Mouse (Mus musculus): ENCODE data around the gene Eif3g.
A peak's percentile ranks its signal among the peaks of the same experiment; 100 is the strongest.

Eif3g gene

DNA sequence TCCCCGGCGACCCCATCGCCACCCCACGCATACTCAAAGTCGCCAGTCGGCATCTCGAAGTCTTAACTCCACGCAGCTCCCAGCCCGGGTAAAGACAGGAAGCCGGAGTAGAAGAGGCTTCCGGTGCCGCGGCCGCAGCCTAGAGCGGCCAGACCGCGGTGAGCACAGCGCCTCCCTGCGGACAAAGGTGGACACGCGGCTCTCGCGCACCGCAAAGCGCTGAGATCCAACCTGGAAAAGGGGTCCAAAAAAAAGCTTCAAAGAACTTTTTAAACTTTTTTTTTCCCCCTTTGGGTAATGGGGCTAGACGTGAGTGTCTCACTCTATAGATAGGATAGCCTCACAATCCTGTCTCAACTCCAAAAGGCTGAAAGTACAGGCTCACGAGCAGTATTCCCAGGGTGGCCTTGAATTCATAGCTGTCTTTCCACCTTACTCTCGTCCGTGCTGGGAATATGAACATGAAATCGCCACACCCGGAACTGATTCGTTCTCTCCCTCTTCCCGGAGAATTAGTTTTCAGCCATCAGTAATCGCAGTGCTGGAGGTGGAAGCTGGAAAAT lies at the start of gene Eif3g:
Eif3g (minus strand) TSS at position 113 of the 563 bp plus-strand sequence.
- peak; percentile 83 for DNase-seq (ENCODE audit: low read depth, low spot score)

DNA sequence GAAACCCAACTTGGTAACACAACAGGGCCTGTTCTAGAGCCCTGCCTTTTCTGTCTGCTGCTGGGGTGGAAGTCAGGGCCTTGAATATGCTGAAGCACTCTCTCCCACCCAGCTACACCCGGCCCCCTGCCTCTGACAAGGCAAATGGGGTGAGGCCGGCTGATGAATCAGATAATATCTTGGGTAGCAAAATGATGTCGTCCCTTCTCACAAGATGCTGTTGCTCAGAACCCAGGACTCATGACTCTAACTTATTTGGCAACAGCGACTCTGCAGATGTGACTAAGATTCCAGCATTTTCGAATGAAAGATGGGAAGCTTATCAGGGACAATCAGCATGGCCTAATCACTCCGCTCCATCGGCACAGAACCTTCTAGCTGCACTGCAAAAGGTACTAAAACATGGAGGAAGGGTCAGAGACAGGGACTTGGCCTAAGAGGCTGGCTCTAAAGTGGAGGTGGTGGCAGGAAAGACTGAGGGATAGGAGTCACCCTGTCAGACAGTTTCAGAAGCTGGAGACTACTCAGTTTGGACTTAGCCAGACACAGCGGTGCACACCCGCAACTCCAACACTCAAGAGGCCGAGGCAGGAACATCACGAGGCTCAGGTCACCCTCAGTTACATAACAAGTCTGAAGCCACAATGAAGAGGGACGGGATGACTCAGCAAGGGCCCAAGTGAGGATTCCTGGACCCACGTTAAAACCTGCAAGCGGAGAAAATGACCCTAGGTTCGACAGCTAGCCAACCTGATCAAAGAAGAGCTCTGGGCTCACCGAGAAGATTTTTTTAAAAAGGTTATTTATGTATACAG lies 47.9 kb upstream of the Eif3g start:
- no peak for DNase-seq (ENCODE audit: low read depth, low spot score)

DNA sequence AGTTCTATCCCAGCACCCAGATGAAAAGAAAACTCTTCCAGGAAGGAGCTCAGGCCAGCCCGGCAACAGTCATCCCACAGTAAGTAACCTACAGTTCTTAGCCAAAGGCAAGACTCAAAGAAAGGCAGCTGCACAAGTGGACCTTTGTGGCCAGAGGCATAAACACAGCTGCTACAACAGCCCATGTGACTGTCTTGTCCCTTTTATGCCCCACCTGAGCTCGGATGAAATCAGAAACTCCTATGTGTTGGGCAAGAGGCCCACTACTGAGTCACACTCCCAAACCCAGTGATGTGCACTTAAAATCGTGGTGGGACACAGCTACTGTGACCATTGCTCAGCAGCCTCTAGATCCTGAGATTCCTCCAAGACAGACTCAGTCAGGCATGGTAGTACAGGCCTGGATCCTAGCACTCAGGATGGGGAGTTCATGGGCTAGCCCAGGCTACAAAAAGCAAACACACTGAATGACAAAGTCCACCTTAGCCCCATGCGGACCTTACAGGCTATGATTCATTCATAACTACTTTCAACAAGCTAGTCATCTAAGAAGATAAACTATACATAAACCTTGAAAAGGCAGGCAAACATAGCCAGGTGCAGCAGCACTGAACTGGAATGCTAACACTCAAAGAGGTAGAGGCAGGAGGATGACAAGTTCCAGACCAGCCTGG lies 46.4 kb upstream of the Eif3g start:
- no peak for DNase-seq (ENCODE audit: low read depth, low spot score)

DNA sequence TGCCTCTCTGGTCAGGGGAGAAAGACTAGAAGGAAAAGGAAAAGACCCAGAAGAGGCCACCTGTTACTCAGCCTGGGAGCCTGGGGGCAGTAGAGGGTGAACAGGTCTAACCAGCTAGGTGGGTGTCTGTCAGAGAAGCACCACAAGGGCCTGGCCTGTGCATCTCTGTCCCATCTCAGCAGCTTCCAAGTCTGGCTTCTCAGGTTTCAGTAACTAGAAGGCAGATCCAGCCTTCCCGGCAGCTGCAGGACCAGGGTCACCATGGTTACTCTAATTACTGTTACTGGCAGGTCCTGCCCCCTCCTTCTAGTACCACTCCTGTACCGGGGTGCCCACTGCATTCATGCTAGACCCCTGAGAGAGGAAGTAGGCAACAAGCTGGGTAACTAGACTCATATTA lies 45.5 kb upstream of the Eif3g start:
- no peak for DNase-seq (ENCODE audit: low read depth, low spot score)

DNA sequence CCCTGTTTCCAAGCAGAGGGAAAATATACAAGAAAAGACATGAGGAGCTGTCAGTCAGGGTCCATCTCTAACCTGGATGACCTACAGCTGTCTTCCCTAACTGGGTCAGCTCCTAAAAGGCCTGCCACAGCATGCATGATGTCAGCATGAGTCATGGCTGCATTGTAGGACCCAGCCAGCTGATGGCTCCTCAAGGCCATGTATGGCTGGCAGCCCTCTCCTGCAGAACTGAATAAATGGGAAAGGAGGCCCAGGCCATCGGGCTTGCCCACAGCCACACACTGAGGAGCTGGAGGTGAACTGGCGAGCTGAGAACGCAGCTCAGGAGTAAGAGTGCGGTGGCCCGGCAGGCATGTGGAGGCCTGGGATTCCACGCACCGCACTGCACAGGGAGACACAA lies 45.0 kb upstream of the Eif3g start:
- DNase-seq (ENCODE audit: low read depth, low spot score), result no peak

GRCm38 (mm10) chr9:20923258-20923657 lies 24.8 kb upstream of the Eif3g start:
- DNase-seq (ENCODE audit: low read depth, low spot score), result no peak

DNA sequence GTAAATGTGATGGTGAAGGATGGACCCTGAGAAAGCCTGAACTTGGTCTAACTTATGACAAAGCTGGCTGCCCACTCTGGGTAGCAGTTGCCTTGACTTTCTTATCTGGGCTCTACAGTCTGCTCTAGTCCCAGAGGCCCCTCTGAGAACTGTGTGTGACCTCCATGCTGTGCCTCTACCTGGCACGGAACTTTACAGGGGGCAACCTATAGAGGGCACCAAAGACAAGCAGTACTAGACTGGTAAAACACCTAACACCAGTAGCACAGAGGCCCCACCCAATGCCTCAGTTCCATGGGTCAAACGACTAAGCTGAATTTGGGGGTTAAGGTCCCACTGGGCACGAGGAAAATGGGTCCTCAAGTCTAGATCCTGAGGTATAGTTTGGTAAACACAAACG lies 17.7 kb upstream of the Eif3g start:
- DNase-seq (ENCODE audit: low read depth, low spot score), result no peak

DNA sequence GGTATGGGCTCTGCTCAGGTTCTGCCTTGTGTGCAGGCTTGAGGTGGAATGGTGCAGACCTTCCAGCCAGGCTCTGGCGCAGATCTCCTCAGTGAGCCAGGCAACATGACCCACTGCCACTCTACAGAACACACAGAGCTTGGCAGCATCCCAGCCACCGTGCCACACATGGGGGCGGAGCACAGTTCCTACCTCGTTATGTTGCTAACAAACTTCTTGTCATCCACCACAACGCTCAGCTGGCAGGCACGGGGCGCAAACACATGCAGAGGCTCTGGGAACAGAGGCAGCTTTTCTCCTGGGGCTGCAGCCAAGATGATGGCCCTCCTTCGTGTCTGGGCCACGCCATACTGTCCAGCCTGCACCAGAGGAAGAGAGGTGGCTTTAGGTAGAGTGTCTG lies 11.5 kb upstream of the Eif3g start:
- DNase-seq (ENCODE audit: low read depth, low spot score), result peak; percentile 26

GRCm38 (mm10) chr9:20902174-20902491 lies 3.7 kb upstream of the Eif3g start:
- DNase-seq (ENCODE audit: low read depth, low spot score), result no peak

DNA sequence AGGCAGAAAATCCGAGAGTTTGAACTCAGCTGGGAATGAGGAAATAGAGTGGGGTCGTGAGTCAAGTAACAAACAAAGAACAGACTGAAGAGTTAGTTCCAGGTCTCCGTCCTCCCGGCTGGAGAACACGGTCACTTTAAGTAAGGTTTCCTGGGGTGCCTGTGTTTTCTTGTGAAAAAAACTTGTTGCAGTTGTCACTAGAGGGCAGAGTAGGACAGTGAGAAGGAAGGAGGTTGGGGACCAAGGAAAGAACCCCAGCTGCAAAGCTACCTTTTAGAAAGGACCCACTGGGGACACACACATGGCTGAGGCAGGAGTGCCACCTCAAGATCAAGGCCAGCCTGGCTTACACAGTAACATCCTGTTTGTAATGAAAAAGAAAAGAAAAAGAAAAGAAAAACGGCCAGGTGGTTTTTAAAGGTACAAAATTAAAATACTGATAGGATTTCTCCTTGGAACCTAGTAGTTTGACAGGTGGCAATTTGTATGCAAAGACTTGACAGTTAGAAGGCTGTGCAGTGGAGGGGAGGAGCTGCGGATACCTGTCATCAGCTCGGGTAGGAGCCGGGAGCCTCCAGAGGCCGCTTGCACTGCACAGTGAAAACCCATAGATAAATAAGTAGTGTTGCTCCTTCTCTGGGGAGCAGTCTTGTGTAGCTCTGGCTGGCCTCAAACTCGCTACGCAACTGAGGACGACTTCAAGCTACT lies 3.2 kb upstream of the Eif3g start:
- peak; percentile 32 for DNase-seq (ENCODE audit: low read depth, low spot score)

DNA sequence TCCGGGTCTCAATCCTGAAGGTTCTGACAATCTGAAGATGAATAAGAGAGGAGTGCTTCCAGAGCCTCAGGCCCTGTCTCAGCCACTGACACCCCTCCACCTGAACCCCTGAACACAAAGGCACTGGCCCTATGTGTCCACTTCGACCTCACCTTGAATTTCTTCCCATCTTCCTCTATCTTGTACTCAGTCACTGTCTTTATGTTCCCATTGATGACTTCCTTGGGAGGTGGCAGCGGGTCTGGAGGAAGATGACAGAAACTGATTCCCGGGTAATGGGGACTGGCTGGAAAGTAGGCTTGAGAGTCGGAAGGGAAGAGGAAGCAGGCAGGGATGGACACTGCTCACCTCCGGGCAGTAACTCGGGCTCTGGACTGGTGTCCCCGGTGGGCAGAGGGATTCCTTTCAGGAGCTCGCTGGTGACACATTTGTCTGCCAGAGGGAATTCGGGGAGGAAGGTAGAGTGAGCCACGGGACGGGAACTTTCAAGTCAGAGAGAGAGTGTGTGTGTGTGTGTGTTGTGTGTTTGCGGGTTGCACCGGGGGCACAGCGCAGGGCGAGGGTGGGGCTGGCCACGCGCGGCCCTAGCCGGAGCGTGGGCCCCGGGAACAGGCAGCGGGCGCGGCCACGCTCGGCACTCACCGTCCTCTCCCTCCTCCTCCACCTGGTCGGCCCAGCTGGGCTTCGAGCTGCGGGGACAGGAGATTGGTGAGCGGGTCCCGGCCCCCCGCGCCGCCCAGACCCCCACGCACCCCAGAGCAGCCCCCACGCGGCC lies 500 bp downstream of the Eif3g start:
- DNase-seq (ENCODE audit: low read depth, low spot score), result no peak

- DNase-seq (ENCODE audit: low read depth, low spot score), result no peak
These were observed 3.0 kb downstream of the Eif3g start for GRCm38 (mm10) chr9:20895382-20895781.

DNA sequence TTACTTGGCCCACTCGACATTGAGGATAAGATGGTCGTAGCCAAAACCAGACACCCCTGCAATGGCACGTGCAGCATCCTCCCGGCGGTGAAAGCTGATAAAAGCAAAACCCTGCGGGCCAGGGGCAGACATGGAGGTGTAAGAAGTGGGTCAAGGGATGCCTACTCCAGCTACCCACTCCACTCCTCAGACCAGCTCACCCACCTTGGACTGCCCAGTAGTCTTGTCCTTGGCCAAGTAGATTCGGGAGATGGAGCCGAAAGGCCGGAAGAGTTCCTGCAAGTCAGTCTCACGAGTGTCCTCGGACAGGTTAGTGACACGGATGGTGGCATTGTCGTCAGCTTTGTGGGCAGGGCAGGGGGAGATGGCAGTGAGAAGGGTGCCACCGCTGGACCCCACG lies 3.8 kb downstream of the Eif3g start:
- no peak for DNase-seq (ENCODE audit: low read depth, low spot score)

- no peak for DNase-seq (ENCODE audit: low read depth, low spot score)
These were observed 4.7 kb downstream of the Eif3g start for GRCm38 (mm10) chr9:20893590-20894343.

- DNase-seq (ENCODE audit: low read depth, low spot score), result no peak
These were observed 5.4 kb downstream of the Eif3g start for GRCm38 (mm10) chr9:20893069-20893468.

DNA sequence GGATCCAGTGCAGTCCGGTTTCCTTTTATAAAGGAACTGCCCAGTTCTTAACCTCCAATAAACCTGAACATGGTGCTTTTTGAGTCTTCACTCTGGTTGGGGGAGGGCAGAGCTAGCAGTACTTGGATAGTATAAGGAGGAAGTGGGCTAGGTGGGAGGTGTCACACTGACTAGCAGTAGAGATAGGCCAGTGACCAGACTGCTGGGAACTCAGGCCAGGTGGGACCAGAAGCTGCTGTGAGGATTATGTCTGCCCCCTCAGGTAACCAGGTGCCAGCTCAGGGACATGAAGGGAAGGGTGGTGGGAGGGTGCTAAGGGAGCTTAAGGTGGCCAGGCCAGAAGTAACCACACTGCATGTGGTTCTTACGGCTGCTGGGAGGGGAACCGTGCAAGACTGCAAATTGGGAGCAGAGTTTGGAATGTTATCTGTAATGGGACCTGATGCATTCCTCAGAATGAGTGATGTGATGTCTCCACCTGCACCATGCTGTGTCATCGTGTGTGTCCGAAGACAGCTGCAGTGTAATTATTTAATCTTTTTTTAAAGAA lies 6.2 kb downstream of the Eif3g start:
- no peak for DNase-seq (ENCODE audit: low read depth, low spot score)

DNA sequence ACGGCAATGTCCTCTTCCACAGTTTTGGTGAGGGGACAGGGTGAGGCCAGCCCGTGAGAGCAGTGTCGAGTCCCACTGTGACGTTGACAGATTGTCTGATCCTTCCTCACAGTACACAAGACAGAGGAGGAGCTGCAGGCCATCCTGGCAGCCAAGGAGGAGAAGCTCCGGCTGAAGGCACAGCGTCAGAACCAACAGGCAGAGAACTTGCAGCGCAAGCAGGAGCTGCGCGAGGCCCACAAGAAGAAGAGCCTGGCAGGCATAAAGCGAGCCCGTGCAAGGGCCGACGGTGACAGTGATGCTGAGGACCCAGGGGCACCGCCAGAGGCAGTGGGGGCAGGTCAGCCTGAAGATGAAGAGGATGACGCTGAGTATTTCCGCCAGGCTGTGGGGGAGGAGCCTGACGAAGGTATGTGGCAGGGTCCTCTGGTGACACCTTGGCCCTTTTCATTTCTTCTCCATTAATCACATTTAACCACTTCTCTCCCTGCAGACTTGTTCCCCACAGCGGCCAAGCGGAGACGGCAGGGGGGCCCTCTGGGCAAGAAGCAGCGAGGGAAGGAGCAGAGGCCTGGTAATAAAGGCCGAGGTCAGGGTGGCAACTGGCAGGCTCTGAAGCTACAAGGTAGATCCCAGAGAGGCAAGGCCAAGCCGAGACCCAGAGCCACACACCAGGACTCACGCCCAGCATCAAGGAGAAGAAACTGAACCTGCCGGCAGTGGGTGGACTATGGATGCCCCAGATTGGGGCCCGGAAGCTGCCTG lies 6.9 kb downstream of the Eif3g start:
- DNase-seq (ENCODE audit: low read depth, low spot score), result no peak

DNA sequence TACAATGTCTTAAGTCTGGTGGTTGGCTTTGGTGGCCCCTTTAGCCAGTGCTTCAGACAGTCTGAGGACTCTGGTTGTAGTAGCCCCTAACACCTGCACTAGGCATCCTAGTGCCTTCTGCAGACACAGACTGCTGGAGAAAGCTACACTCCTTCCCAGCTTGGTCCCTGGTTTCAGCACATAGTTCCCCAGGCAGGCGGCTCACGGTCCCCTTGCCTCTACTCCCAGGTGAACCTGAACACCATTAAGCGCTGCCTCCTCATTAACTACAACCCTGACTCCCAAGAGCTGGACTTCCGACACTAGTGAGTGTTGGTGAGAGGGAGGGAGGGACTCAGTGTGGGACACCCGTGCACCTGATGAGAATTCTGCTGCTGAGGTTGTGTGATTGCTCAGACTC lies 8.0 kb downstream of the Eif3g start:
- no peak for DNase-seq (ENCODE audit: low read depth, low spot score)

GRCm38 (mm10) chr9:20889185-20890141 lies 9.0 kb downstream of the Eif3g start:
- no peak for DNase-seq (ENCODE audit: low read depth, low spot score)
